Mouse (Mus musculus): ENCODE measurements around the gene Slc50a1. TPM values are rescaled to one million over a fixed set of nuclear protein-coding genes. Genes with fewer than 3 reads are reported as not detected.

Gene Slc50a1
- polyA plus RNA-seq, 1 experiment from 2014 or later, result 34.7 TPM

- Histone ChIP-seq H3K27me3 (ENCODE audit: control insufficient read depth, insufficient read depth, low read length) (peaks cover 41% of the 10 kb centered on the region), H3K4me2 (no peak overlapping the region), H3K9me3 (ENCODE audit: control insufficient read depth, low read length) (no peaks in the 10 kb centered on the region), H3K27ac (ENCODE audit: low read depth, low read length) (no peak overlapping the region), H3K36me3 (ENCODE audit: control insufficient read depth, insufficient read depth, low read length) (no peaks in the 10 kb centered on the region), H3K4me1 (ENCODE audit: control insufficient read depth, insufficient read depth, low read length) (peaks cover 21% of the 10 kb centered on the region), H3K9ac (ENCODE audit: low read length) (no peak overlapping the region), H3K4me3 (ENCODE audit: low read depth, low read length) (no peak overlapping the region)
- DNase-seq (ENCODE audit: low spot score, missing footprints), result no peak
- no peak for ATAC-seq (ENCODE audit: low FRiP score)
- WGBS, result 81% methylated on average over 7 of the region's 7 CpGs
Observed at GRCm38 (mm10) chr3:89278107-89278506, 7.7 kb upstream of the Slc50a1 start.

DNA sequence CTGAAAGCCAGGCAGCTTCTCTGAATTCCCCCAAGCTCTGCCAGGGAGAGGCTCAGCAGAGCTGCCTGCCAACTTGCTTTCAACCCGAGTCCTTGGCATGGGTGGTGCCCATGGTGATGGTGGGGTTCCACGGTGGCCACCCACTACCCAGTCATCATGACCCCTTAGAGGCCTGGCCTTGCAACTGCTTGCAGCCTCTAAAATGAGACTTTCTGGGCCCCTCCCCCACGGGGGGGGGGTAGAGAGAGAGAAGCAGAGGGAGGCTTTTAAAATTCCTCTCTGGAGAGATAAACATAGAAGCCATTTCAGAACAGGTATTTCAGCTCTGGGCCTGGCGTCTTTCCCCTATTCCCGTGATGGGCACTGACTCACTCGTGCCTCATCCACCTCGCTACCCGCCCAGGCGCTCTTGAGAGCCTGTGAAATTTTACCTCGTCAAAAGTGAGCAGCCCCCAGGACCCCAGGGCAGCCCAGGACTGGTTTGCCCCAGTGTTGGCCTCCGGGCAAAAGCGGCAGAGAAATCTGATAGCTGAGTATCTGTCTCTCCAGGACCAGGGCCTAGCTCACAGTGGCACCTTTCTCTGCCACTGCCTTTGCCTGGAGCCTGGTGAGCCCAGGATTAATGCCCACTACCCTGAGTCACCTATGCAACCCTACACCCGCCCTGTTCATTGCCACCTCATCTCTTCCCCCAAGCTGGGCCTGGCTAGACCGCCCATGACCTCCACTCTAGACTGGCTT lies 7.1 kb upstream of the Slc50a1 start:
- H3K36me3 ChIP-seq (ENCODE audit: control insufficient read depth, insufficient read depth, low read length), result no peaks in the 10 kb centered on the region
- peaks cover 21% of the 10 kb centered on the region for H3K4me1 ChIP-seq (ENCODE audit: control insufficient read depth, insufficient read depth, low read length)
- no peak overlapping the region for H3K4me2 ChIP-seq
- 59% methylated on average over 14 of the region's 14 CpGs for WGBS
- no peak overlapping the region for H3K4me3 ChIP-seq (ENCODE audit: low read depth, low read length)
- H3K27me3 ChIP-seq (ENCODE audit: control insufficient read depth, insufficient read depth, low read length), result peaks cover 41% of the 10 kb centered on the region
- no peaks in the 10 kb centered on the region for H3K9me3 ChIP-seq (ENCODE audit: control insufficient read depth, low read length)
- no peak overlapping the region for H3K9ac ChIP-seq (ENCODE audit: low read length)
- ATAC-seq (ENCODE audit: low FRiP score), result no peak
- no peak overlapping the region for H3K27ac ChIP-seq (ENCODE audit: low read depth, low read length)
- DNase-seq (ENCODE audit: low spot score, missing footprints), result no peak

GRCm38 (mm10) chr3:89276061-89276460 lies 5.7 kb upstream of the Slc50a1 start:
- WGBS, result 93% methylated on average over 13 of the region's 13 CpGs
- Histone ChIP-seq H3K4me2 (no peak overlapping the region), H3K9me3 (ENCODE audit: control insufficient read depth, low read length) (no peaks in the 10 kb centered on the region), H3K27me3 (ENCODE audit: control insufficient read depth, insufficient read depth, low read length) (peaks cover 33% of the 10 kb centered on the region), H3K4me1 (ENCODE audit: control insufficient read depth, insufficient read depth, low read length) (peaks cover 14% of the 10 kb centered on the region), H3K36me3 (ENCODE audit: control insufficient read depth, insufficient read depth, low read length) (no peaks in the 10 kb centered on the region), H3K9ac (ENCODE audit: low read length) (no peak overlapping the region), H3K27ac (ENCODE audit: low read depth, low read length) (no peak overlapping the region), H3K4me3 (ENCODE audit: low read depth, low read length) (no peak overlapping the region)
- ATAC-seq (ENCODE audit: low FRiP score) (no peak), DNase-seq (ENCODE audit: low spot score, missing footprints) (no peak)

- H3K4me3 ChIP-seq (ENCODE audit: low read depth, low read length), result no peak overlapping the region
- no peak overlapping the region for H3K9ac ChIP-seq (ENCODE audit: low read length)
- no peaks in the 10 kb centered on the region; the same call in 1 of the 2 replicates for H3K27me3 ChIP-seq (ENCODE audit: control insufficient read depth, insufficient read depth, low read length)
- peaks cover 15% of the 10 kb centered on the region for H3K4me1 ChIP-seq (ENCODE audit: control insufficient read depth, insufficient read depth, low read length)
- ATAC-seq (ENCODE audit: low FRiP score) (no peak), DNase-seq (ENCODE audit: low spot score, missing footprints) (no peak)
- H3K9me3 ChIP-seq (ENCODE audit: control insufficient read depth, low read length), result no peaks in the 10 kb centered on the region
- H3K4me2 ChIP-seq, result no peak overlapping the region
- no peak overlapping the region for H3K27ac ChIP-seq (ENCODE audit: low read depth, low read length)
- WGBS, result 76% methylated on average over 6 of the region's 6 CpGs
- H3K36me3 ChIP-seq (ENCODE audit: control insufficient read depth, insufficient read depth, low read length), result no peaks in the 10 kb centered on the region
Observed at GRCm38 (mm10) chr3:89271760-89272159, 1.4 kb upstream of the Slc50a1 start.

DNA sequence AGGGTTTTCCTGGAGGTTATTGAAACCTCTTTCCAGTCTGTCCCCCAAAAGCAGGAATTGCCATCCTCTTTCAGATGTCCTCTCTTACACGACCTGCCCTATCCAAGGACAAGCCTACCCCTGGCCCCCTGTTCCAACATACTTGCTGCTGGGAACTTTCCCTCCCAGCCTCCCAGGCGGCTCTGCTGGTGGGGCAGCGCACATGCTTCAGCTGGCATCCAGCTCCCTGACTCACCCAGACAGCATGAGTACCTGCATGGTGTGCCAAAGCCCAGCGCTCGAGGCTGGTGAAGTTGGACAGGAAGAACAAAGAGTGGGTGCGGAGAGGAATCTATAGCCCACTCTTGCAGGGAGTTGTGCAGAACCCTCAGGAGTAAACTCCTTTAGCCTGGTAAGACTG lies 521 bp upstream of the Slc50a1 start:
- 73% methylated on average over 6 of the region's 6 CpGs for WGBS
- H3K9ac ChIP-seq (ENCODE audit: low read length), result peak overlapping the region; percentile 70

DNA sequence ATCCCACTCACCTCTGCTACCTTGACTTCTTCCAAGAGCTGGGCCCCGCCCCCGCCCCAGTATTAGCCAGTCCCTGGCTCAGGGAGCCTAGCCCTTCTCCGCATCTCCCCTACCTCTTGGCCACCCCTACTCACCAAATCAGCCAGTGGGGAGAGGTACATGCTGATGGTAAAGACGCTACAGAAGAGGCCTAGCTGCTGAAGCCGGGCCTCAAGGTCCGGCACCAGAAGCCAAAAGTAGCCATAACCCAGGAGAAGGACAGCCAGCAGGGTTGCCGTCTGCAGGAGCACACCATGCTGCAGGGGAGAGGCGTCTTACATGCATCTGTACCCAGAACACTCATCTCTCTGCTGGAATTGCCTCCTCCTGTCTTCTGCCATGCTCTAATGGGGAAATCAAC lies 1.5 kb downstream of the Slc50a1 start:
- no peak overlapping the region for H3K4me3 ChIP-seq (ENCODE audit: low read depth, low read length)
- ATAC-seq (ENCODE audit: low FRiP score) (no peak), DNase-seq (ENCODE audit: low spot score, missing footprints) (no peak)
- no peaks in the 10 kb centered on the region for H3K27me3 ChIP-seq (ENCODE audit: control insufficient read depth, insufficient read depth, low read length)
- H3K4me1 ChIP-seq (ENCODE audit: control insufficient read depth, insufficient read depth, low read length), result peaks cover 20% of the 10 kb centered on the region
- no peak overlapping the region for H3K4me2 ChIP-seq
- no peak overlapping the region for H3K9ac ChIP-seq (ENCODE audit: low read length)
- WGBS, result 43% methylated on average over 8 of the region's 8 CpGs
- H3K27ac ChIP-seq (ENCODE audit: low read depth, low read length), result no peak overlapping the region
- no peaks in the 10 kb centered on the region for H3K36me3 ChIP-seq (ENCODE audit: control insufficient read depth, insufficient read depth, low read length)
- H3K9me3 ChIP-seq (ENCODE audit: control insufficient read depth, low read length), result no peaks in the 10 kb centered on the region

More for the DNA sequence above, 521 bp upstream of the Slc50a1 start:
- H3K9me3 ChIP-seq (ENCODE audit: control insufficient read depth, low read length), result no peaks in the 10 kb centered on the region
- no peaks in the 10 kb centered on the region for H3K36me3 ChIP-seq (ENCODE audit: control insufficient read depth, insufficient read depth, low read length)
- H3K4me3 ChIP-seq (ENCODE audit: low read depth, low read length), result peak overlapping the region; percentile 40; the same call in 1 of the 2 replicates
- peak overlapping the region; percentile 68 for H3K4me2 ChIP-seq
- H3K27ac ChIP-seq (ENCODE audit: low read depth, low read length), result no peak overlapping the region
- ATAC-seq (ENCODE audit: low FRiP score), result no peak
- H3K27me3 ChIP-seq (ENCODE audit: control insufficient read depth, insufficient read depth, low read length), result no peaks in the 10 kb centered on the region
- DNase-seq (ENCODE audit: low spot score, missing footprints), result no peak
- peaks cover 19% of the 10 kb centered on the region for H3K4me1 ChIP-seq (ENCODE audit: control insufficient read depth, insufficient read depth, low read length)

- DNase-seq (ENCODE audit: low spot score, missing footprints), result peak; percentile 97
- Histone ChIP-seq H3K4me3 (ENCODE audit: low read depth, low read length) (peak overlapping the region; percentile 74), H3K27ac (ENCODE audit: low read depth, low read length) (no peak overlapping the region; the same call in 1 of the 2 replicates), H3K9me3 (ENCODE audit: control insufficient read depth, low read length) (no peaks in the 10 kb centered on the region), H3K9ac (ENCODE audit: low read length) (peak overlapping the region; percentile 80), H3K36me3 (ENCODE audit: control insufficient read depth, insufficient read depth, low read length) (no peaks in the 10 kb centered on the region), H3K4me1 (ENCODE audit: control insufficient read depth, insufficient read depth, low read length) (peaks cover 20% of the 10 kb centered on the region), H3K27me3 (ENCODE audit: control insufficient read depth, insufficient read depth, low read length) (no peaks in the 10 kb centered on the region), H3K4me2 (peak overlapping the region; percentile 97)
- WGBS, result under 1% methylated on average over 20 of the region's 20 CpGs
- peak; percentile 89 for ATAC-seq (ENCODE audit: low FRiP score)
Observed at GRCm38 (mm10) chr3:89266439-89266893, 3.9 kb downstream of the Slc50a1 start.

DNA sequence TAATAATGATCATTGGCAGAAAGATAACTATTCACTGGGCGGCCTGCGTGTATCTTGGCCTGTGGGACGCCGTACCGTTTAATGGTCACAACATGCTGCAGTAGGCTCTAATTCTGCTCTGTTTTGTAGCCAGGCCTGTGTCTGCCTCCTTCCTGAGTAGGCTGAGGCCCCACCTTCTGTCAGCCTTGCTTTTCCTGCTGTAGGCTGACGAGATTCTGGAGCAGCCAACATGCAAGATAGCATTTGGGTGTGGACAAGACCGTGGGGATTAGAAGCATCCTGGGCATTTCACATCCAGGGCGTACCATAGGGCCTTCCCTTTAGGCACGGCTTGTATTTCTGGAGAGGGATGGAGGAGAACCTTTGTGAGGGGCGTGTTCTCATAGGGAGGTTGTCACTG lies 8.0 kb downstream of the Slc50a1 start:
- Histone ChIP-seq H3K4me2 (no peak overlapping the region), H3K4me3 (ENCODE audit: low read depth, low read length) (no peak overlapping the region), H3K36me3 (ENCODE audit: control insufficient read depth, insufficient read depth, low read length) (no peaks in the 10 kb centered on the region), H3K4me1 (ENCODE audit: control insufficient read depth, insufficient read depth, low read length) (peaks cover 12% of the 10 kb centered on the region), H3K27me3 (ENCODE audit: control insufficient read depth, insufficient read depth, low read length) (no peaks in the 10 kb centered on the region), H3K9me3 (ENCODE audit: control insufficient read depth, low read length) (no peaks in the 10 kb centered on the region), H3K9ac (ENCODE audit: low read length) (no peak overlapping the region), H3K27ac (ENCODE audit: low read depth, low read length) (no peak overlapping the region)
- ATAC-seq (ENCODE audit: low FRiP score) (no peak), DNase-seq (ENCODE audit: low spot score, missing footprints) (no peak)
- WGBS, result 75% methylated on average over 10 of the region's 10 CpGs

GRCm38 (mm10) chr3:89260211-89260610 lies 10.2 kb downstream of the Slc50a1 start:
- no peaks in the 10 kb centered on the region for H3K27me3 ChIP-seq (ENCODE audit: control insufficient read depth, insufficient read depth, low read length)
- no peak overlapping the region for H3K27ac ChIP-seq (ENCODE audit: low read depth, low read length)
- H3K4me1 ChIP-seq (ENCODE audit: control insufficient read depth, insufficient read depth, low read length), result no peaks in the 10 kb centered on the region
- DNase-seq (ENCODE audit: low spot score, missing footprints), result no peak
- H3K9me3 ChIP-seq (ENCODE audit: control insufficient read depth, low read length), result no peaks in the 10 kb centered on the region
- H3K9ac ChIP-seq (ENCODE audit: low read length), result 0 out of 2 replicates have a peak overlapping the region, but pooled peaks have one; percentile 2
- no peak overlapping the region for H3K4me2 ChIP-seq
- H3K4me3 ChIP-seq (ENCODE audit: low read depth, low read length), result no peak overlapping the region
- 58% methylated on average over 3 of the region's 3 CpGs for WGBS
- no peaks in the 10 kb centered on the region for H3K36me3 ChIP-seq (ENCODE audit: control insufficient read depth, insufficient read depth, low read length)
- no peak for ATAC-seq (ENCODE audit: low FRiP score)

Data from midbrain, embryonic 11.5 days (tissue).